Mouse (Mus musculus): ENCODE measurements around the gene 1700029F12Rik.
"Not testable (repeated sequence)": the region's sequence is repeated elsewhere in the genome, so short reads cannot be mapped to it uniquely, and the experiment has no call there.

Gene 1700029F12Rik

DNA sequence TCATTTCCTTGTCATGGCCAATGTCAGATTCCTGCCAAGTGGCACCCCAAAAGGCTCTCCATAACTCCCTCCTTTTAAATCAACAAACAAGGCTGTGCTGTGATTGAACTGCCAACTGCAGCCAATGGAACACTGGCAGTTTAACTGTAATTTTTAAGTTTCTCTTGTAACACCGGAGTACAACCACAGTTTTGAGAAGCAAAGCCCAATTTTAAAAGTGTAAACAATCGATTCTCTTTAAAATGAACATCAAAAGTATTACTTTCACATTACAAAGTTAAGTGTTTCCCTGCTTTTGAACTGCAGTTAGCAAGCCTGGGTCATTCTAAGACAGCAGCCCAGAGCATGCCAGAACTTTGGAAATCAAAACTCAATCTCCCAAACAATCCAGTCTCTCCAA is at the start of gene 1700029F12Rik:
1700029F12Rik (minus strand) TSS at position 101 of the 400 bp plus-strand sequence.
- DNase-seq (ENCODE audit: low spot score in 2 of 2) = no peak

DNA sequence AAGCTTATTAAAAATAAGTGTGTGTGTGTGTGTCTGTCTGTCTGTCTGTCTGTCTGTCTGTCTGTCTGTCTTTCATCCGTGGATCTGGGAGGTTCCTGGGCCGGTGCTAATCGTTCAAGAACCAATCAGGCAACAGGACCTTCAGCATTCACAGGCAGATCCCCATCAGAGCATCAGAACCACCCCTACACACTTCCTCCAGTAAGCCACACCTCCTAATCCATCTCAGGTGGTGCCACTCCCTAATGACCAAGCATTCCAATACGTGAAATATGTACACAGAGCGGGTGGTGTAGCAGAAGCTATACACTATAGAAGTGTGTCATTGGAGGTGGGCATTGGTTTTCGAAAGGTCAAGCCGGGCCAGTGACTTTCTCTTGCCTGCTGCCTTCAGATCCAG is 48.3 kb upstream of the 1700029F12Rik start:
- no peak for DNase-seq (ENCODE audit: low spot score in 2 of 2)

DNA sequence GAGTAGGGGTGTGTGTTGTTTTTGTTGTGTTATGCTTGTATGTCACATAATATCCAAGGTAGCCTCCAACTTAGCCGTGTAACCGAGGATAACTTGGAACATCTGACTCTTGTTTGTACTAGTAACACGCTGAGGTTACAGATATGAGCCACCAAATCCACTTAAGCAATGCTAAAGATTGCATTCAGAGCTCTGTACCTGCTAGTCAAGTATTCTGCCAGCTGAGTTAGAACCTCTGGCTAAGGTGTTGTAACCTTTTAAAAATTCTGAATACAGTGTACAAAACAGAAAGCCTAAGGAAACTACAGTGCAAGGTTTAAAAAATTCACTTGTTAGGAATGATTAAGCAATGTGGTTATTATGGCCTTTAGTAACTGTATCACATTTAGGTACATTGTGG is 46.5 kb upstream of the 1700029F12Rik start:
- DNase-seq (ENCODE audit: low spot score in 2 of 2) = no peak

GRCm38 (mm10) chr13:97080201-97080600 is 46.0 kb upstream of the 1700029F12Rik start:
- no peak for DNase-seq (ENCODE audit: low spot score in 2 of 2)

DNA sequence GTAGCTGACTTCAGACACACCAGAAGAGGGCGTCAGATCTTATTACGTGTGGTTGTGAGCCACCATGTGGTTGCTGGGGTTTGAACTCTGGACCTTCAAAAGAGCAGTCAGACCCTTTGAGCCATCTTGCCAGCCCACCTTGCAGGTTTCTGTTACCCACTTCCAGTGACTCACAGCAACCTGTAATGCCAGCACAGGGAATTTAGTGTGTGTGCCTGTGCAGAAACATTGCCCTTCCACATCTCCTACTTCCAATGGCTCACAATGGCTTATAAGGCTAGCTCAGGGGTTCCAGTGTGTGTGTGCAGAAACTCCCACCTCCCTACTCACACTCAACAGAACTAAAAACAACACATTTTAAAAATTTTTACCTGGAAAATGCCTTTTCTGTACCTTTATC is 43.4 kb upstream of the 1700029F12Rik start:
- no peak for DNase-seq (ENCODE audit: low spot score in 2 of 2)

GRCm38 (mm10) chr13:97073497-97073896 is 39.3 kb upstream of the 1700029F12Rik start:
- no peak for DNase-seq (ENCODE audit: low spot score in 2 of 2)

- DNase-seq (ENCODE audit: low spot score in 2 of 2) = peak in 1 of 2 experiments; percentile 41
These were observed 37.6 kb upstream of the 1700029F12Rik start for GRCm38 (mm10) chr13:97071626-97072241.

DNA sequence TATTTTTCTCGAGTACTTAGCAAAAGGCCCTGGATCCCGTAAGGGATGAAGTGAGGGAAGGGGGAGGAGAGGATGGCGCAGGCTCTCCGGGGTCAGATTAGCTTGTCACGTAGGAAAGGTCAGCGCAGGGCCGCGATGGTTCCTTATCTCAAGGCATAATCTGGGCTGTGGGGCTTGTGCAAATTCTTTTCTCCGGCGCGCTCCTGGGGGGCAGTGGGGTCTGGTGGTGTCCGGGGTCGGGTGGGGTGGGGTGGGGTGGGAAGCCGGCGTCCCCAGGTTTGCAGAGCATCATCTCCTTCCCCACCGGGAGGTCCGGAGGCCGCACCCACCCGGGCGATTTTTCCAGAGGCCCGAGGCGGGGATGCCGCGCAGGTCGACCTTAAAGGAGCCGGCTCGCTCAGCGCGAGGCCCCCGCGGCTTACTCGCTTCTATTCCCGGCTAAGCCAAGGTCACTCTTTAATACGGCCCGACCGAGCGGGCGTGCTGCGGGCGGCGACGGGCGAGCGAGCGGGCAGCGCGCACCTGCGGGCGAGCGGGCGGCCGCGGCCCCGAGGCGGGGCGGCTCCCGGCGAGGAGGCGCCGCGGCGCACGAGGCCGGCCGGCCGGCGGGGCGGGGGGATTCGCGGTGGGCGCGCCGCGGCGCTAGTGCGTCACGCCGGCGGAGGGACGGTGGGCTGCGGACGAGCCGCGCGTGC is 36.9 kb upstream of the 1700029F12Rik start:
- peak; percentile 24 to 35 for DNase-seq (ENCODE audit: low spot score in 2 of 2)

DNA sequence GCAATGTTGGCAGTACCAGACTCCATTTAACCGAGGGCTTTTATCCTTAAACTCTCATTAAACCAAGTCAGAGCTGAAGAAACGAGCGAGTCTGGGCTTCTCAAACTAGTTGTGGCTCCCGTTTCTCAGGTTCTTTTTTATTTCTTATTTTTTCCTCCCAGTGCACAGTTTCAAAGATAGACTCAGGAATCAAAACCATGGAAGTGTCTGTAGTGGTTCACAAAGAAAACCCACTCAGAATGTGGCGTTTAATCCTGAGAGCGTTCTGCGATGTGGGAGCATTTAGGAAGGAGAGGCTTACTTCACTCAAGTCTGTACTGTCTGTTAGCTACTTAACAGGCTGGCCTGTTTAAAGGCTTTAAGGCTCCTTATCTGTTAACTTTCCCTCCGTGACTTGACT is 34.0 kb upstream of the 1700029F12Rik start:
- DNase-seq (ENCODE audit: low spot score in 2 of 2) = no peak

- DNase-seq (ENCODE audit: low spot score in 2 of 2) = no peak
These were observed 33.5 kb upstream of the 1700029F12Rik start for GRCm38 (mm10) chr13:97067691-97068090.

DNA sequence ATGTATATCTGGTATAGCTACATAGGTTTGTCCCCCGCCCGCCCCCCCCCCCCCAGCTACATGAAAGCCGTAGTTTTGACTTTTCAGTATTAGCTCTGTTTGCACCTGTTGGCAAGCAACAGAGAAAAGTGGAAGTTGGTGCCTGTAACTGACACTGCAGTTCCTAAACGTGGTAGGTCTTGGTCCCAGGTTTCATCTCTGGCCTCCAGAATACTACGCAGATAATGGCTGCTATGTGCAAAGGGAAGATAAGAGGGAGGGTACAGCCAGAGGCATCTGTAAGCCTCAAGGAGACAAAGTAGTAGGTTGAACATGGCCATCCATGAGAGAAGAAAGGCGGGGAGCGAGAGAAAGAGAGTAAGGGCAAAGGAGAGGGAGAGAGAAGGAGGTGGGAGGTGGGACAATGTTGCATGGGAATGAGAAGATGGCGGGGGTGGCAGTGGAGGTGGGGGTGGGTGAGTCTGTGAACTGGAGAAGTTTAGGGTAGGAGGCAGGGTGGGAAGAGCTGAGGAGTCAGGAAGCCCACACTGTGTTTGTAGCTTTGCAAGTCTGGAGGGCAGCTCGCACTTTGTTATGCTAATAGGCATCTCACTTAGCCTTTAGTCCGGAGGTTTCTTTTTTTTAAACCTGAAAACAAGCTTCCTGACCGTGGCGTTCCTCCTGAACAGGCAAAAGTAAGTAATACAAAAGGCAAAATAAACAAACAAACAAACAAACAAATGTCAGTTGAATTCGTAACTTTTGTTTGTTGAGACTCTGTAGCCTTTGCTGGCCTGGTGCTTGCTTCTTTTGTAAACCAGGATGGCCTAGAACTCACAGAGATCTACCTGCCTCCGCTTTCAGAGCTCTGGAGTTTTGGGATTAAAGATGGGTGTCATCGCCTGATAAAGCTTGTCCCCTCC is 32.7 kb upstream of the 1700029F12Rik start, which contains the start of gene Fam169a:
Fam169a (plus strand) TSS at position 638 of the 902 bp plus-strand sequence.
- DNase-seq (ENCODE audit: low spot score in 2 of 2) = no peak

GRCm38 (mm10) chr13:97064844-97065621 is 30.9 kb upstream of the 1700029F12Rik start:
- not testable (repeated sequence) for DNase-seq (ENCODE audit: low spot score in 2 of 2)

DNA sequence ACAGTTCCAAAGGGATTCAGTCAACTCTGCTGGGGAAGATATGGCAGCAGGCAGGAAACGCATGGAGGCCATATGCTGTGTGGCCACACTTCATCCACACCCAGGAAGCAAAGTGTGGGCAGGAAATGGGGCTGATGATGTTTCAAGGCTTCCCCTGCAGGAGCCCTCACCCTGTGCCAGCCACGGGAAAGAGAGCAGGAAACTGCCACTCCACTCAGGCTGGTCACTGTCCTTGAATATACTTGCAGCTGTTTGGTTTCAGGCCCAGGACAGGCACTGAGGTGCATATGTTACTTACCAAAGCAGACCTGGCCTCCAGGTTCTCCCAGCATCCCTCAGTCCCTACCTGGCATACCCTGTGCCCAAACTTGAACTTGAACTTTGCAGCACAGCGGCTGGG is 30.3 kb upstream of the 1700029F12Rik start:
- no peak for DNase-seq (ENCODE audit: low spot score in 2 of 2)

DNA sequence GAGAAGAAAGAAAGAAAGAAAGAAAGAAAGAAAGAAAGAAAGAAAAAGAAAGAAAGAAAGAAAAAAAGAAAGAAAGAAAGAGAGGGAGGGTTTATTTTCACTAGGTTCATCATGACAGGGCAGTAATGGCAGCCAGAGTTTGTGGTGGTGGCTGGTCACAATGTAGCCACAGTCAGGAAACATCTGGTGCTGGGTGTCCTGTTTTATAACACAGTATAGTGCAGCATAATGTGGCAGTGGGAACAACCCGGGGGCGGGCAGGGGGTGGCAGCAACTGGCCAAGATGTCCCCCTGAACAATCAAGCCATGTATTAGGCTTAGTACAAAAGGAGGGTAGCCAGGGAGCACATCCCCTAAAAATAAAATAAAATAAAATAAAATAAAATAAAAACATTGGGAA is 29.3 kb upstream of the 1700029F12Rik start:
- DNase-seq (ENCODE audit: low spot score in 2 of 2) = no peak

GRCm38 (mm10) chr13:97062151-97062550 is 28.0 kb upstream of the 1700029F12Rik start:
- no peak for DNase-seq (ENCODE audit: low spot score in 2 of 2)

DNA sequence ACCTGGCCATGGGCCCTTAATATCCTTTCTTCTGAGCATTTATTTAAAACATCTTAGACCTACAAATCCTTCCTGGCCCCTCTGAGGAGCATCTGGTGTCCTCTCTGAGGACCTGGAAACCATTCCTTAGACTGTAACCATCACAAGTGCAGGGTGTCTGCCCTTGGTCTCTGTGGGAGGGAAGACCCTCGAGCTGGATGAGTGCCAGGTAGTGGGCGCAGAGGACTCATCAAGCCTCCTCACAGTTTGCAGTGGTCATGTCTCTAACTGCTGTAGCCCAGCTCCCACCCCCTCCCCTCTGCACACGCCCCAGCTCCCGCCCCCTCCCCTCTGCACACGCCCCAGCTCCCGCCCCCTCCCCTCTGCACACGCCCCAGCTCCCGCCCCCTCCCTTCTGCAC is 26.2 kb upstream of the 1700029F12Rik start:
- DNase-seq (ENCODE audit: low spot score in 2 of 2) = no peak

GRCm38 (mm10) chr13:97059746-97060145 is 25.6 kb upstream of the 1700029F12Rik start:
- no peak for DNase-seq (ENCODE audit: low spot score in 2 of 2)

DNA sequence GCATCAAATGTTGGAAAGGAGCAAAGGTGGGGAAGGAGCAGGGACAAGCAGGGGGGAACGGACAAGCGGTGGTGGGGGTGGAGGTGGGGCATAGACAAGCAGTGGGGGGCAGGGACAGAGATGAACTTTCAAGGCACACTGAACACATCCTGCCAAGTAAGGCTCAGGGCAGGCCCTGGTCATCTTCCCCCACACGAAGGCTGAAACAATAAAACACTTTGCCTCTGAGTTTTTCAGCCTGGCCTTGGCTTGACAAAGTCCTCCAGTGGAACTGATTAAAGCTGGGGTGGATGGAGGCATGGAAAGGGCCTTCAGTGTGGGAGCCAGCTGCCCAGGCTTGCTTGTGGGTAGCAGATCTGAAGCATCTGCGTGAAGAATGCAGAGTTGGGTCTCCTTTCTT is 23.7 kb upstream of the 1700029F12Rik start:
- DNase-seq (ENCODE audit: low spot score in 2 of 2) = no peak

GRCm38 (mm10) chr13:97053844-97054243 is 19.7 kb upstream of the 1700029F12Rik start:
- DNase-seq (ENCODE audit: low spot score in 2 of 2) = peak; percentile 32 to 77

DNA sequence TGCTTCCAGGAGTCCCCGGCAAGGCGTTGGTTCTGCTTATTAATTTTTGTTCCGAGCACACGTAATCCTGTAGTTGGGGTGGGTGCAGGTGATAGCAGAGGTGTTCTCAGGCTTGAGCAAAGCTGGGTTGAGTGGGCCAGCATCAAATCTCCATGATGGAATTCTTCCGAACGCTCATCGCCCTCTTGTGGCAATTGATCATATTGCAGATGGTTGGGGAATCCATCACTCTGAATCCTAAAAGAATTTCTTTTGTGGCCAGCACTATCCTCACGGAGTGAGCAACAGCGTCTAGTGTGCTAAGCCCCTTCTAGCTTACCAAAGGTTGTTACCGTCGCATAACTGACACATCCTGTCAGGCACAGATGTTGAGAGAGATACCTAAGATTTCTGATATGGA is 18.5 kb upstream of the 1700029F12Rik start:
- peak; percentile 67 to 84 for DNase-seq (ENCODE audit: low spot score in 2 of 2)

DNA sequence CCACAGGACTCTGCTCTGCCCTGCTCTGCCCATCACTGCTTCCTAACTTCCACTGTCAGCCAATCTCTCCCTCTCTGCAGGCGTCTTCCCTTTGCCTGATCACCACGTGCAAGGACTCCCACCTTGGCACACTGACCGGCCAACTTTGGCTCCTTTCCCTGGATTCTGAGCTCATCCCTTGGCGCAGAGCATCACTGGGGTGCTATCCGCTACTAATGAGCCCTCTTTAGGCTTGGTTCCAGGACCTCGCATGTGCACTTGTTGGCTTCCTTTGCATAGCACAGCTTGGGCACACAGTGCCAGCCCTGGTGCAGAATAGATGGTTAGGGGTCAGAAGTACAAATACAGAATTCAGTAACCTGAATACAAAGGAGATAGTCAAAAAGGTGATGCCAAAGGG is 17.0 kb upstream of the 1700029F12Rik start:
- DNase-seq (ENCODE audit: low spot score in 2 of 2) = peak; percentile 49 to 80
